ENCODE assay signal across 11 mouse cellular contexts in the genomic region with DNA sequence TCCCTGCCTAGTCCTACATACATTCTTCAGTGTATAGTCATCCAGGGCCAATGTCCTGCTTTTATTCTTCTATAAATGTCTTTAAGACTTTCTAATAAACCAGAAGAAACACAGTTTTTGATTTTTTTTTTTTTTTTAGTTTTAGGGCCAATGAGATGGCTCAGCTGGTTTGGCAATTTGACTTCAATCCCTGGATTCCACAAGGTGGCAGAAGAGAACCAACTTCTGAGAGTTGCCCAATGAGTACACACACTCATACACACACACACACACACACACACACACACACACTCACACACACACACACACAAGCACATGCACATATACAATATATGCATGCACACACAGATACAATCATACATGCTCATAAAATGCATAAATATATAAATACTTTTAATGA.
DNase-seq lines count a peak whose midpoint lies in the region; ATAC-seq and TF ChIP-seq lines count a peak whose summit lies in the region.
"Had no signal": no experiment of that assay in that cellular context is flagged by ENCODE, and none has a peak within 500 bp of the region (broad histone marks: within the 10 kb centered on the region; RNA-seq: fewer than 3 reads in every experiment).

No protein-coding gene starts in this region.

- TF ChIP-seq EP300 in liver, embryonic 14.5 days (IDR thresholded peaks at IDR 0.05; ENCODE audit: low read depth): no peak

- peak; percentile 9; the same call in 1 of the 2 replicates for TF ChIP-seq CTCF in gastrocnemius, adult 2 months (IDR thresholded peaks at IDR 0.05)
- peak; percentile 30; the same call in 1 of the 2 replicates for TF ChIP-seq CTCF in liver, embryonic 14.5 days (IDR thresholded peaks at IDR 0.05; ENCODE audit: low read depth)

- H3K4me1 ChIP-seq in liver, embryonic 14.5 days (replicated peaks; ENCODE audit: control insufficient read depth in 2 of 2, insufficient read depth in 2 of 2, low read length in 1 of 2): 0 out of 4 replicates have a peak, but pooled peaks cover 0 to 2% of the 10 kb centered on the region in 2 experiments
- no peaks in the 10 kb centered on the region for H3K4me1 ChIP-seq in liver, embryonic 11.5 days (replicated peaks; ENCODE audit: control insufficient read depth, insufficient read depth, low read length)
- H3K4me1 ChIP-seq in intestine, embryonic 15.5 days (replicated peaks): 0 out of 2 replicates have a peak, but pooled peaks cover 2% of the 10 kb centered on the region
- H3K4me1 ChIP-seq: hindbrain, embryonic 12.5 days; liver, embryonic 13.5 days; neural tube, embryonic 13.5 days had no signal

- H3K27me3 ChIP-seq in liver, embryonic 14.5 days (ENCODE audit: control insufficient read depth, insufficient read depth, low read length): no peaks in the 10 kb centered on the region
- H3K27me3 ChIP-seq in liver, embryonic 11.5 days (replicated peaks; ENCODE audit: control insufficient read depth, insufficient read depth, low read length): no peaks in the 10 kb centered on the region
- no peaks in the 10 kb centered on the region for H3K27me3 ChIP-seq in intestine, embryonic 15.5 days (replicated peaks)
- H3K27me3 ChIP-seq: liver, embryonic 13.5 days; neural tube, embryonic 13.5 days had no signal

- no peak overlapping the region for H3K27ac ChIP-seq in gastrocnemius, adult 2 months
- H3K27ac ChIP-seq in liver, embryonic 14.5 days: no peak overlapping the region
- no peak overlapping the region for H3K27ac ChIP-seq in liver, embryonic 11.5 days (ENCODE audit: low read depth, low read length)
- no peak overlapping the region for H3K27ac ChIP-seq in intestine, embryonic 15.5 days
- H3K27ac ChIP-seq: hindbrain, embryonic 12.5 days; liver, embryonic 13.5 days; neural tube, embryonic 13.5 days had no signal

- DNase-seq in gastrocnemius, adult 2 months: no peak
- no peak for DNase-seq in gastrocnemius, postnatal 10 days
- DNase-seq in liver, embryonic 14.5 days (ENCODE audit: low read depth in 3 of 3, low spot score in 3 of 3): no peak
- no peak for DNase-seq in liver, embryonic 11.5 days (ENCODE audit: low spot score)
- peak; percentile 78 for DNase-seq in brain, adult 2 months (ENCODE audit: low read depth, low spot score)
- DNase-seq: liver, embryonic 13.5 days had no signal

- no peak overlapping the region for H3K9ac ChIP-seq in liver, embryonic 14.5 days (replicated peaks)
- H3K9ac ChIP-seq in liver, embryonic 11.5 days (ENCODE audit: low read depth, low read length): no peak overlapping the region
- H3K9ac ChIP-seq in intestine, embryonic 15.5 days: no peak overlapping the region
- H3K9ac ChIP-seq: hindbrain, embryonic 12.5 days; liver, embryonic 13.5 days; neural tube, embryonic 13.5 days had no signal

- no peak overlapping the region for H3K4me3 ChIP-seq in gastrocnemius, adult 2 months
- no peak overlapping the region for H3K4me3 ChIP-seq in liver, embryonic 14.5 days (ENCODE audit: insufficient read depth in 1 of 2, low read depth in 2 of 2, low read length in 2 of 2)
- no peak overlapping the region for H3K4me3 ChIP-seq in liver, embryonic 11.5 days (ENCODE audit: low read depth, low read length)
- H3K4me3 ChIP-seq in intestine, embryonic 15.5 days (replicated peaks): no peak overlapping the region
- H3K4me3 ChIP-seq: hindbrain, embryonic 12.5 days; liver, embryonic 13.5 days; neural tube, embryonic 13.5 days had no signal

- H3K36me3 ChIP-seq in liver, embryonic 14.5 days (replicated peaks; ENCODE audit: control insufficient read depth, insufficient read depth, low read depth): no peaks in the 10 kb centered on the region
- no peaks in the 10 kb centered on the region for H3K36me3 ChIP-seq in liver, embryonic 11.5 days (ENCODE audit: control insufficient read depth, insufficient read depth, low read length)
- H3K36me3 ChIP-seq in intestine, embryonic 15.5 days: no peaks in the 10 kb centered on the region
- H3K36me3 ChIP-seq: hindbrain, embryonic 12.5 days; liver, embryonic 13.5 days; neural tube, embryonic 13.5 days had no signal

- H3K9me3 ChIP-seq in liver, embryonic 14.5 days (ENCODE audit: control insufficient read depth, low read length): no peaks in the 10 kb centered on the region
- H3K9me3 ChIP-seq in liver, embryonic 11.5 days (ENCODE audit: control insufficient read depth, low read length): no peaks in the 10 kb centered on the region
- H3K9me3 ChIP-seq in intestine, embryonic 15.5 days: no peaks in the 10 kb centered on the region
- H3K9me3 ChIP-seq: hindbrain, embryonic 12.5 days; liver, embryonic 13.5 days; neural tube, embryonic 13.5 days had no signal

- intact Hi-C loops in gastrocnemius, adult 2 months (cut with DNase I): no loop called here

- no peak for ATAC-seq in liver, embryonic 14.5 days (ENCODE audit: insufficient read depth)
- ATAC-seq in liver, embryonic 11.5 days (replicated peaks; ENCODE audit: low FRiP score): no peak
- ATAC-seq in megakaryocyte progenitor cell, adult 5-6 weeks (replicated peaks; ENCODE audit: poor library complexity): peak; percentile 48; the same call in 1 of the 2 replicates
- no peak for ATAC-seq in intestine, embryonic 15.5 days
- no peak for ATAC-seq in activated CD4-positive, CD25-positive, alpha-beta regulatory T cell, adult 4 months

- H3K4me2 ChIP-seq in liver, embryonic 14.5 days (ENCODE audit: low read depth): no peak overlapping the region
- no peak overlapping the region for H3K4me2 ChIP-seq in liver, embryonic 11.5 days
- H3K4me2 ChIP-seq in intestine, embryonic 15.5 days (replicated peaks): no peak overlapping the region
- H3K4me2 ChIP-seq: hindbrain, embryonic 12.5 days; liver, embryonic 13.5 days; neural tube, embryonic 13.5 days had no signal
